Comparison of ENCODE assay signal across 8 mouse cellular contexts in genomic region chr2:141434731-141435570, GRCm38 (mm10).
DNase-seq lines count a peak whose midpoint lies in the region; ATAC-seq lines count a peak whose summit lies in the region.

No protein-coding gene starts in this region.

- H3K4me1 ChIP-seq in midbrain, embryonic 14.5 days (ENCODE audit: control insufficient read depth, insufficient read depth, low read length): peaks cover 4% of the 10 kb centered on the region; the same call in 1 of the 2 replicates
- H3K4me1 ChIP-seq in midbrain, embryonic 15.5 days: 0 out of 2 replicates have a peak, but pooled peaks cover 5% of the 10 kb centered on the region
- no peaks in the 10 kb centered on the region for H3K4me1 ChIP-seq in heart, embryonic 12.5 days (replicated peaks)

- 0 out of 2 replicates have a peak overlapping the region, but pooled peaks have one; percentile 7 for H3K9ac ChIP-seq in midbrain, embryonic 14.5 days (replicated peaks; ENCODE audit: low read length)
- no peak overlapping the region for H3K9ac ChIP-seq in midbrain, embryonic 15.5 days
- no peak overlapping the region for H3K9ac ChIP-seq in heart, embryonic 12.5 days

- H3K27ac ChIP-seq in midbrain, embryonic 14.5 days (replicated peaks; ENCODE audit: low read depth, low read length): no peak overlapping the region
- no peak overlapping the region for H3K27ac ChIP-seq in midbrain, embryonic 15.5 days
- no peak overlapping the region for H3K27ac ChIP-seq in heart, embryonic 12.5 days (ENCODE audit: poor library complexity, severe bottlenecking)

- no peaks in the 10 kb centered on the region for H3K9me3 ChIP-seq in midbrain, embryonic 14.5 days (ENCODE audit: control insufficient read depth, low read length)
- no peaks in the 10 kb centered on the region for H3K9me3 ChIP-seq in midbrain, embryonic 15.5 days
- no peaks in the 10 kb centered on the region for H3K9me3 ChIP-seq in heart, embryonic 12.5 days (replicated peaks)

- no peak for ATAC-seq in midbrain, embryonic 14.5 days (ENCODE audit: low FRiP score, low TSS enrichment)
- ATAC-seq in midbrain, embryonic 15.5 days (replicated peaks): no peak
- ATAC-seq in heart, embryonic 12.5 days (ENCODE audit: insufficient number of reproducible peaks, low FRiP score): no peak

- peak overlapping the region; percentile 5; the same call in 1 of the 2 replicates for H3K4me2 ChIP-seq in midbrain, embryonic 14.5 days (ENCODE audit: low read length)
- H3K4me2 ChIP-seq in midbrain, embryonic 15.5 days: no peak overlapping the region; the same call in 1 of the 2 replicates
- H3K4me2 ChIP-seq in heart, embryonic 12.5 days: no peak overlapping the region

- no peaks in the 10 kb centered on the region for H3K36me3 ChIP-seq in midbrain, embryonic 14.5 days (ENCODE audit: control insufficient read depth, insufficient read depth, low read length)
- H3K36me3 ChIP-seq in midbrain, embryonic 15.5 days (replicated peaks): no peaks in the 10 kb centered on the region
- H3K36me3 ChIP-seq in heart, embryonic 12.5 days: no peaks in the 10 kb centered on the region

- 45% methylated on average over 16 of the region's 16 CpGs for WGBS in midbrain, embryonic 14.5 days
- 47% methylated on average over 16 of the region's 16 CpGs for WGBS in midbrain, embryonic 15.5 days
- WGBS in heart, embryonic 12.5 days: 73% methylated on average over 16 of the region's 16 CpGs

- H3K27me3 ChIP-seq in midbrain, embryonic 14.5 days (ENCODE audit: control insufficient read depth, insufficient read depth, low read length): no peaks in the 10 kb centered on the region
- no peaks in the 10 kb centered on the region for H3K27me3 ChIP-seq in midbrain, embryonic 15.5 days (replicated peaks)
- no peaks in the 10 kb centered on the region for H3K27me3 ChIP-seq in heart, embryonic 12.5 days (replicated peaks)

- DNase-seq in midbrain, embryonic 14.5 days: peak; percentile 30
- peak; percentile 58 to 73 for DNase-seq in cerebellum, postnatal 25 days
- peak; percentile 2 to 8 for DNase-seq in kidney, postnatal 4 days
- peak; percentile 20 for DNase-seq in lung, postnatal 25 days (ENCODE audit: low spot score)
- DNase-seq in embryo, embryonic 11 days: no peak
- no peak for DNase-seq in thymus, postnatal 10 days (ENCODE audit: low spot score in 2 of 2)

- H3K4me3 ChIP-seq in midbrain, embryonic 14.5 days (replicated peaks; ENCODE audit: low read depth, low read length): no peak overlapping the region
- no peak overlapping the region for H3K4me3 ChIP-seq in midbrain, embryonic 15.5 days
- no peak overlapping the region for H3K4me3 ChIP-seq in heart, embryonic 12.5 days

Comparison
In these comparisons a context has a peak if more than half of its experiments do, and no peak if none do; other contexts are left out.
1. DNase-seq: peak in midbrain, embryonic 14.5 days (single experiment), cerebellum, postnatal 25 days (2 of 2), kidney, postnatal 4 days (2 of 2) and lung, postnatal 25 days (single experiment); none in embryo, embryonic 11 days (single experiment) and thymus, postnatal 10 days (0 of 2).